Mouse (Mus musculus) frontal cortex, adult 2 months (tissue): ENCODE results near the gene Tpte. TPM values are rescaled to one million over a fixed set of nuclear protein-coding genes. Genes with fewer than 3 reads are reported as not detected.
"Not testable (repeated sequence)": the region's sequence is repeated elsewhere in the genome, so short reads cannot be mapped to it uniquely, and the experiment has no call there.

Experiments used
- DNase-seq, 2 experiments: peaks; one replicate each; pipeline ENCODE4 v3.0.0; 2022; ENCODE audit warnings: low spot score in 1 of 2; ENCODE audit errors: extremely low spot score in 1 of 2
- polyA plus RNA-seq: library from polyadenylated mRNA; depleted of rRNA; stranded (reverse); fragments of >200 nt; gene quantifications from 2 replicates; pipeline ENCODE4 v1.2.3, GENCODE M21; 2012; rRNA removed

Tpte gene
- not detected in 2 replicates for polyA plus RNA-seq

GRCm38 (mm10) chr8:22282999-22283491, at the start of gene Tpte:
Gene Tpte (plus strand): TSS chr8:22283441.
- no peak for DNase-seq

- DNase-seq: no peak
Observed at GRCm38 (mm10) chr8:22242986-22243385, 40.3 kb upstream of the Tpte start.

- no peak for DNase-seq
Observed at GRCm38 (mm10) chr8:22245663-22246062, 37.6 kb upstream of the Tpte start.

GRCm38 (mm10) chr8:22247956-22248355, 35.3 kb upstream of the Tpte start:
- peak in 1 of 2 experiments; percentile 16 for DNase-seq

GRCm38 (mm10) chr8:22249080-22249479, 34.2 kb upstream of the Tpte start:
- DNase-seq: no peak

- no peak for DNase-seq
Observed at GRCm38 (mm10) chr8:22258946-22259450, 24.2 kb upstream of the Tpte start.

GRCm38 (mm10) chr8:22259531-22259930, 23.7 kb upstream of the Tpte start:
- DNase-seq: no peak

- no peak for DNase-seq
Observed at GRCm38 (mm10) chr8:22260091-22260722, 23.0 kb upstream of the Tpte start.

- no peak for DNase-seq
Observed at GRCm38 (mm10) chr8:22262267-22262666, 21.0 kb upstream of the Tpte start.

- DNase-seq: no peak
Observed at GRCm38 (mm10) chr8:22264292-22264691, 18.9 kb upstream of the Tpte start.

GRCm38 (mm10) chr8:22264787-22265186, 18.5 kb upstream of the Tpte start:
- DNase-seq: no peak

- DNase-seq: no peak
Observed at GRCm38 (mm10) chr8:22265194-22265593, 18.0 kb upstream of the Tpte start.

GRCm38 (mm10) chr8:22266809-22267208, 16.4 kb upstream of the Tpte start:
- no peak for DNase-seq

- no peak for DNase-seq
Observed at GRCm38 (mm10) chr8:22273142-22273541, 10.1 kb upstream of the Tpte start.

- DNase-seq: no peak
Observed at GRCm38 (mm10) chr8:22274641-22275040, 8.6 kb upstream of the Tpte start.

- DNase-seq: no peak
Observed at GRCm38 (mm10) chr8:22302326-22302725, 19.1 kb downstream of the Tpte start.

GRCm38 (mm10) chr8:22302896-22303306, 19.7 kb downstream of the Tpte start:
- DNase-seq: no peak

- not testable (repeated sequence) for DNase-seq
Observed at GRCm38 (mm10) chr8:22304045-22304444, 20.8 kb downstream of the Tpte start.

GRCm38 (mm10) chr8:22306999-22307398, 23.8 kb downstream of the Tpte start:
- no peak for DNase-seq

- DNase-seq: no peak
Observed at GRCm38 (mm10) chr8:22311446-22311845, 28.2 kb downstream of the Tpte start.

GRCm38 (mm10) chr8:22335426-22335825, 52.2 kb downstream of the Tpte start:
- DNase-seq: no peak

GRCm38 (mm10) chr8:22359359-22359758, 76.1 kb downstream of the Tpte start:
- DNase-seq: no peak
